Mouse (Mus musculus): Measurements from ENCODE around the gene Gm49661. TPM values are rescaled to one million over a fixed set of nuclear protein-coding genes. Genes with fewer than 3 reads are reported as not detected.

Gene Gm49661
- polyA plus RNA-seq, 1 experiment from 2014 or later: not detected

- Histone ChIP-seq H3K36me3 (ENCODE audit: control insufficient read depth, insufficient read depth, low read length) (no peaks in the 10 kb centered on the region), H3K4me1 (replicated peaks; ENCODE audit: control insufficient read depth, insufficient read depth, low read length) (peaks cover 18% of the 10 kb centered on the region), H3K27me3 (ENCODE audit: control insufficient read depth, insufficient read depth, low read length) (peaks cover 20% of the 10 kb centered on the region), H3K9me3 (ENCODE audit: control insufficient read depth, low read length) (no peaks in the 10 kb centered on the region), H3K4me2 (ENCODE audit: low read depth, low read length, severe bottlenecking) (peak overlapping the region; percentile 91), H3K27ac (ENCODE audit: low read depth, low read length) (no peak overlapping the region), H3K4me3 (ENCODE audit: low read depth, low read length) (peak overlapping the region; percentile 63; the same call in 1 of the 2 replicates), H3K9ac (ENCODE audit: low read length) (peak overlapping the region; percentile 33; the same call in 1 of the 2 replicates)
- WGBS: 2% methylated on average over 15 of the region's 15 CpGs
- DNase-seq (ENCODE audit: low spot score): peak; percentile 88
- ATAC-seq (replicated peaks; ENCODE audit: low FRiP score): peak; percentile 85
Measured at GRCm38 (mm10) chr8:84934860-84935259, 34.4 kb downstream of the Gm49661 start.

GRCm38 (mm10) chr8:84933767-84934559, 35.3 kb downstream of the Gm49661 start:
- WGBS: 85% methylated on average over 16 of the region's 16 CpGs
- H3K27me3 ChIP-seq (ENCODE audit: control insufficient read depth, insufficient read depth, low read length): peaks cover 25% of the 10 kb centered on the region
- H3K9ac ChIP-seq (ENCODE audit: low read length): no peak overlapping the region
- DNase-seq (ENCODE audit: low spot score) (no peak), ATAC-seq (replicated peaks; ENCODE audit: low FRiP score) (no peak)
- H3K4me3 ChIP-seq (ENCODE audit: low read depth, low read length): no peak overlapping the region
- H3K9me3 ChIP-seq (ENCODE audit: control insufficient read depth, low read length): no peaks in the 10 kb centered on the region
- H3K36me3 ChIP-seq (ENCODE audit: control insufficient read depth, insufficient read depth, low read length): no peaks in the 10 kb centered on the region
- peaks cover 21% of the 10 kb centered on the region for H3K4me1 ChIP-seq (replicated peaks; ENCODE audit: control insufficient read depth, insufficient read depth, low read length)
- no peak overlapping the region for H3K27ac ChIP-seq (ENCODE audit: low read depth, low read length)
- peak overlapping the region; percentile 91; the same call in 1 of the 2 replicates for H3K4me2 ChIP-seq (ENCODE audit: low read depth, low read length, severe bottlenecking)

GRCm38 (mm10) chr8:84930582-84930981, 38.7 kb downstream of the Gm49661 start:
- no peaks in the 10 kb centered on the region for H3K9me3 ChIP-seq (ENCODE audit: control insufficient read depth, low read length)
- peaks cover 14% of the 10 kb centered on the region for H3K27me3 ChIP-seq (ENCODE audit: control insufficient read depth, insufficient read depth, low read length)
- no peaks in the 10 kb centered on the region for H3K36me3 ChIP-seq (ENCODE audit: control insufficient read depth, insufficient read depth, low read length)
- no peak for DNase-seq (ENCODE audit: low spot score)
- H3K4me1 ChIP-seq (replicated peaks; ENCODE audit: control insufficient read depth, insufficient read depth, low read length): peaks cover 11% of the 10 kb centered on the region
- H3K4me3 ChIP-seq (ENCODE audit: low read depth, low read length): no peak overlapping the region
- H3K27ac ChIP-seq (ENCODE audit: low read depth, low read length): no peak overlapping the region
- 95% methylated on average over 13 of the region's 13 CpGs for WGBS
- no peak overlapping the region for H3K4me2 ChIP-seq (ENCODE audit: low read depth, low read length, severe bottlenecking)
- ATAC-seq (replicated peaks; ENCODE audit: low FRiP score): no peak
- H3K9ac ChIP-seq (ENCODE audit: low read length): no peak overlapping the region

- no peaks in the 10 kb centered on the region; the same call in 1 of the 2 replicates for H3K36me3 ChIP-seq (ENCODE audit: control insufficient read depth, insufficient read depth, low read length)
- peak overlapping the region; percentile 39 for H3K4me3 ChIP-seq (ENCODE audit: low read depth, low read length)
- H3K27ac ChIP-seq (ENCODE audit: low read depth, low read length): no peak overlapping the region; the same call in 1 of the 2 replicates
- H3K9me3 ChIP-seq (ENCODE audit: control insufficient read depth, low read length): no peaks in the 10 kb centered on the region
- DNase-seq (ENCODE audit: low spot score) (peak; percentile 90), ATAC-seq (replicated peaks; ENCODE audit: low FRiP score) (peak; percentile 88)
- H3K27me3 ChIP-seq (ENCODE audit: control insufficient read depth, insufficient read depth, low read length): peaks cover 7% of the 10 kb centered on the region
- H3K4me2 ChIP-seq (ENCODE audit: low read depth, low read length, severe bottlenecking): peak overlapping the region; percentile 70
- 2% methylated on average over 46 of the region's 52 CpGs for WGBS
- peak overlapping the region; percentile 52 for H3K9ac ChIP-seq (ENCODE audit: low read length)
- H3K4me1 ChIP-seq (replicated peaks; ENCODE audit: control insufficient read depth, insufficient read depth, low read length): peaks cover 3% of the 10 kb centered on the region; the same call in 1 of the 2 replicates
Measured at GRCm38 (mm10) chr8:84928456-84929306, 40.6 kb downstream of the Gm49661 start.

GRCm38 (mm10) chr8:84927513-84927912, 41.7 kb downstream of the Gm49661 start:
- H3K27me3 ChIP-seq (ENCODE audit: control insufficient read depth, insufficient read depth, low read length): peaks cover 7% of the 10 kb centered on the region

GRCm38 (mm10) chr8:84925557-84925956, 43.7 kb downstream of the Gm49661 start:
- H3K27ac ChIP-seq (ENCODE audit: low read depth, low read length): no peak overlapping the region
- ATAC-seq (replicated peaks; ENCODE audit: low FRiP score) (no peak), DNase-seq (ENCODE audit: low spot score) (no peak)
- H3K9me3 ChIP-seq (ENCODE audit: control insufficient read depth, low read length): no peaks in the 10 kb centered on the region
- peaks cover 5% of the 10 kb centered on the region for H3K27me3 ChIP-seq (ENCODE audit: control insufficient read depth, insufficient read depth, low read length)
- H3K9ac ChIP-seq (ENCODE audit: low read length): no peak overlapping the region
- H3K4me1 ChIP-seq (replicated peaks; ENCODE audit: control insufficient read depth, insufficient read depth, low read length): peaks cover 3% of the 10 kb centered on the region; the same call in 1 of the 2 replicates
- H3K4me2 ChIP-seq (ENCODE audit: low read depth, low read length, severe bottlenecking): no peak overlapping the region
- no peak overlapping the region for H3K4me3 ChIP-seq (ENCODE audit: low read depth, low read length)
- WGBS: 83% methylated on average over 7 of the region's 7 CpGs
- no peaks in the 10 kb centered on the region; the same call in 1 of the 2 replicates for H3K36me3 ChIP-seq (ENCODE audit: control insufficient read depth, insufficient read depth, low read length)

More at GRCm38 (mm10) chr8:84927513-84927912, 41.7 kb downstream of the Gm49661 start:
- Histone ChIP-seq H3K36me3 (ENCODE audit: control insufficient read depth, insufficient read depth, low read length) (no peaks in the 10 kb centered on the region; the same call in 1 of the 2 replicates), H3K9me3 (ENCODE audit: control insufficient read depth, low read length) (no peaks in the 10 kb centered on the region), H3K4me3 (ENCODE audit: low read depth, low read length) (no peak overlapping the region), H3K4me1 (replicated peaks; ENCODE audit: control insufficient read depth, insufficient read depth, low read length) (peaks cover 3% of the 10 kb centered on the region; the same call in 1 of the 2 replicates), H3K4me2 (ENCODE audit: low read depth, low read length, severe bottlenecking) (no peak overlapping the region), H3K9ac (ENCODE audit: low read length) (no peak overlapping the region), H3K27ac (ENCODE audit: low read depth, low read length) (no peak overlapping the region)
- 94% methylated on average over 1 of the region's 1 CpGs for whole genome bisulfite sequencing
- no peak for ATAC-seq (replicated peaks; ENCODE audit: low FRiP score)
- no peak for DNase-seq (ENCODE audit: low spot score)

DNA sequence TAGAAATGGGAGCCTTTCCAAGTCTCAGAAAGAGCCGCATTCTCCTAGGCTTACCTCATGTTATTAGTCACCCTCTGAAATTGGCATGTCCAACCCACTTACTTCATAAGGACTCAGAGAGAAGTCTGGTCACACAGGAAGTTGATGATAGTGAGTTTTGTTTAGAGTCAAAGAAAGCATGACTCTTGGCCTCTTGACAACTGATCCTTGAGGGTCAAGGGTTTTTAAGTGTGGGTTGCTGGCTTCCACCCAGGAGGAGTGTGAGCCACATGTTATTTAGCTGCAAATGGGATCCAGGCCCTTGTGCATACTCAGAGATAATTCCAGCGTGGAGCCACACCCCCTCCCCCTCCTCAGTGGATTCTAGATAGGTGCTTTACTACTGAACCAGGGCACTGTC, 47.6 kb downstream of the Gm49661 start:
- Histone ChIP-seq H3K4me3 (ENCODE audit: low read depth, low read length) (no peak overlapping the region), H3K4me1 (replicated peaks; ENCODE audit: control insufficient read depth, insufficient read depth, low read length) (no peaks in the 10 kb centered on the region), H3K9me3 (ENCODE audit: control insufficient read depth, low read length) (no peaks in the 10 kb centered on the region), H3K27ac (ENCODE audit: low read depth, low read length) (no peak overlapping the region), H3K4me2 (ENCODE audit: low read depth, low read length, severe bottlenecking) (no peak overlapping the region), H3K27me3 (ENCODE audit: control insufficient read depth, insufficient read depth, low read length) (peaks cover 2% of the 10 kb centered on the region; the same call in 1 of the 2 replicates), H3K9ac (ENCODE audit: low read length) (no peak overlapping the region), H3K36me3 (ENCODE audit: control insufficient read depth, insufficient read depth, low read length) (no peaks in the 10 kb centered on the region; the same call in 1 of the 2 replicates)
- ATAC-seq (replicated peaks; ENCODE audit: low FRiP score) (no peak), DNase-seq (ENCODE audit: low spot score) (no peak)
- WGBS: 92% methylated on average over 2 of the region's 2 CpGs

DNA sequence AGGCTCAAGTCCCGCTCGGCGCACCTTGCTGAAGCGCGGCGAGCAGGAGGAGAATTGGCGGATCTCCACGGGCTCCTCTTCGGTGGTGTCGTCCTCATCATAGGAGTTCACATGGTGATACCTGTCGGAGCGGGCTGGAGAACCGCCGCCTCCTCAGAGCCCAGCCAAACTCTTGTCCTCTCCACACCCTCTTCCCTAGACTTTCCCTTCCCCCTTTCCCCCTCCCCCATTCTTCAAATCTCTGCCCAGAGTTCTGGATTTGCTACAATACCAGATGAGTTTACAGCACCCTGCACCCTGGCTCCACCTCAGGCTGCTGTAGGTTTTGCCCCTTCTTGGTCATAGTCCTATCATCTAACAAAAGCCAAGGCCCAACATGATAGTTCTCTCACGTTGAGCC, 50.6 kb downstream of the Gm49661 start:
- Histone ChIP-seq H3K4me1 (replicated peaks; ENCODE audit: control insufficient read depth, insufficient read depth, low read length) (no peaks in the 10 kb centered on the region), H3K36me3 (ENCODE audit: control insufficient read depth, insufficient read depth, low read length) (no peaks in the 10 kb centered on the region; the same call in 1 of the 2 replicates), H3K4me2 (ENCODE audit: low read depth, low read length, severe bottlenecking) (no peak overlapping the region), H3K27me3 (ENCODE audit: control insufficient read depth, insufficient read depth, low read length) (peaks cover 5% of the 10 kb centered on the region; the same call in 1 of the 2 replicates), H3K4me3 (ENCODE audit: low read depth, low read length) (no peak overlapping the region), H3K27ac (ENCODE audit: low read depth, low read length) (no peak overlapping the region), H3K9me3 (ENCODE audit: control insufficient read depth, low read length) (no peaks in the 10 kb centered on the region; the same call in 1 of the 2 replicates), H3K9ac (ENCODE audit: low read length) (no peak overlapping the region)
- DNase-seq (ENCODE audit: low spot score) (no peak), ATAC-seq (replicated peaks; ENCODE audit: low FRiP score) (no peak)
- 92% methylated on average over 15 of the region's 15 CpGs for WGBS
